Mouse (Mus musculus) forelimb bud, embryonic 11.5 days (tissue): ENCODE data around the gene Glis2.
A peak's percentile ranks its signal among the peaks of the same experiment; 100 is the strongest.
"Not testable (repeated sequence)": the region's sequence is repeated elsewhere in the genome, so short reads cannot be mapped to it uniquely, and the experiment has no call there.

Experiments
- DNase-seq: peaks from one replicate; pipeline ENCODE4 v3.0.0-alpha.2; 2012; ENCODE audit warnings: low read depth, low spot score

Gene Glis2

GRCm38 (mm10) chr16:4581179-4581578 lies 13.3 kb upstream of the Glis2 start:
- not testable (repeated sequence) for DNase-seq

DNA sequence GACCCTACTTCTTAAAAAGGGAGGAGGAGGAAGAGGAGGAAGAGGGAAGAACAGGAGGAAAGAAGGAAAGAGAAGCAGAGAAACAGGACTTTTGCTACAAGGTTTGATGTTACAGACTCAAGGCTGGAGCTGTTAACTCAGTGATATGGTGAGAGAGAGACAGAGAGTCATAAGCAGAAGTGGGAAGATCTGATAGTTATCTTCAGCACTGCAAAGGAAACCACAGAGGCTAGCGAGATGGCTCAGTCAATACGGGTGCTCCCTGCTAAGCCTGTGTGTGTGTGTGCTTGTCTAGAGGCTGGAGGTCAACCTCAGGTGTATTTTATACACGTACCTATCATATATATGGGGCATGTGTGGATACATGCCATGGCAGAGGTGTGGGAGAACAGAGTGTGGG lies 10.7 kb upstream of the Glis2 start:
- DNase-seq: no peak

- no peak for DNase-seq
Observed at GRCm38 (mm10) chr16:4584438-4584837, 10.1 kb upstream of the Glis2 start.

DNA sequence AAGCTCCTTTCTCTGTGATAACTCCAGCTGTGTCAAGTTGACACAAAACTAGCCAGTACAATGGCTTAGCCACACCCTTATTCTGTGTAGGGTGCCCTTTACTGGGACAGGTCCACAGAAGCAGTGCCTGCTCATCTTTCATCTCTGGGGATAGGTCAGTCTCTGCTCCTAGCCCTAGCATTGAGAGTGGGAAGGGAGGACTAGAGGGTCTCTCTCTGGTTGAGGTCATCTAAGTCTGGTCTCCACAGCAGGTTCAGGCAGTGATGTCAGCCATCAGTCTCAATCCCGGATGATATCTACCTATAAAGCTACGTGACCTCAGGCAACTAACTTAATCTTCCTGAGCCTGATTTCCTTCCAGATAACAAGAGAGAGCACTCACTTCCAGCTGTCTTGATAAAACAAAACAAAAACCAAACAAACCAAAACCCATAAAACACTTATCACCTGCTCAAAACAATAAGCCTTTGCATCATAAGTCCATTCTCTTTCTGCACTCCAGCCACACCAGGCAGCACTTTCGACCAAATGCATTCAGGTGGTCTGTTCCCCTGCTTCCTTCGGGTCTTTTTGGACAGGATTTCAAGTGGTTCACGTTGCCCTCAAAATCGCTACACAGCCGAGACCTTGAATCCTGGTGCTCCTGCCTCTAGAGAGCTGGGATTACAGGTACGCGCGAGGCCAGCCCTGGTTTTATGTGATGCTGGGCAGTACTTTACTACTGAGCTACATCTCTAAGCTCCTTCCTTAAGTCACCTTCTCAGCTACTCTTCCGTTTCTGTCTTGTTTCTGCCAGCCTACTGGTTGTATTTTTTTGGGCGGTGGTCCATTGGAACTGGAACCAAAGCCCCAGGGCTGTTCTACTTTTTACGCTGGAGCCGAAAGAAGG lies 8.6 kb upstream of the Glis2 start:
- no peak for DNase-seq

DNA sequence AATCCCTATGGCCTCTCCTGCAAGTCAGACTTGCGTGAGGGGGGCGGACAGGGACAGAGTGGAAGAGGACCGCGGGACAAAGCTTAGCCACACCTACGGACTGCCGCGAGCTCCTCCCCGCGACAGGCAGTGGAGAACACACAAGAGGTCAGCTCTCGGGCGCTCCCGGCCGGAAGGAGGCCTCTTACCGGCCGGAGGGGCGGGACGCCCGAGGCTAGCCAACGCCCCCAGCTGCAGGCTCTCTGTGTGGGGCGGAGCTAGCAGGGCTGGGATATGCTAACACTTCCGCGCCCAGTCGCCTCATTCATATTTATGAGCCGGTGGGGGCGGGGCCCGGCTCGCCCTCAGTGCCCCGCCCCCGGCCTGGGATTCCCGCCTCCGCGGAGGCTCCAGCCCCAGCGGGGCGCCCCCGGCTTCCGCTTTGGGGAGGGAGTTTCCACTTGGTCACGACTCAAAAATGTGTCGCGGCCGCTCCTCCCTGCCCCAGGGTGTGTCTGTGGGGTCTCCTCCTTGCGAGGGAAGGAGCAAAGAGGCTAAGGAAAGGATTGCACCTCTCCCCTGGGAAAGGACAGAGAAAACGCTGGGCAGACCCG lies 7.9 kb upstream of the Glis2 start:
- DNase-seq: peak; percentile 97

- DNase-seq: no peak
Observed at GRCm38 (mm10) chr16:4587516-4588210, 6.8 kb upstream of the Glis2 start.

- DNase-seq: peak; percentile 71
Observed at GRCm38 (mm10) chr16:4590236-4590635, 4.3 kb upstream of the Glis2 start.

- no peak for DNase-seq
Observed at GRCm38 (mm10) chr16:4592909-4593875, 1.3 kb upstream of the Glis2 start.

GRCm38 (mm10) chr16:4594814-4595526 lies 457 bp downstream of the Glis2 start:
- no peak for DNase-seq

GRCm38 (mm10) chr16:4595527-4595963 lies 1.0 kb downstream of the Glis2 start:
- no peak for DNase-seq

GRCm38 (mm10) chr16:4596141-4596728 lies 1.7 kb downstream of the Glis2 start:
- no peak for DNase-seq

GRCm38 (mm10) chr16:4596836-4597235 lies 2.3 kb downstream of the Glis2 start:
- DNase-seq: no peak

- no peak for DNase-seq
Observed at GRCm38 (mm10) chr16:4597296-4597695, 2.8 kb downstream of the Glis2 start.

- no peak for DNase-seq
Observed at GRCm38 (mm10) chr16:4598041-4598440, 3.5 kb downstream of the Glis2 start.

DNA sequence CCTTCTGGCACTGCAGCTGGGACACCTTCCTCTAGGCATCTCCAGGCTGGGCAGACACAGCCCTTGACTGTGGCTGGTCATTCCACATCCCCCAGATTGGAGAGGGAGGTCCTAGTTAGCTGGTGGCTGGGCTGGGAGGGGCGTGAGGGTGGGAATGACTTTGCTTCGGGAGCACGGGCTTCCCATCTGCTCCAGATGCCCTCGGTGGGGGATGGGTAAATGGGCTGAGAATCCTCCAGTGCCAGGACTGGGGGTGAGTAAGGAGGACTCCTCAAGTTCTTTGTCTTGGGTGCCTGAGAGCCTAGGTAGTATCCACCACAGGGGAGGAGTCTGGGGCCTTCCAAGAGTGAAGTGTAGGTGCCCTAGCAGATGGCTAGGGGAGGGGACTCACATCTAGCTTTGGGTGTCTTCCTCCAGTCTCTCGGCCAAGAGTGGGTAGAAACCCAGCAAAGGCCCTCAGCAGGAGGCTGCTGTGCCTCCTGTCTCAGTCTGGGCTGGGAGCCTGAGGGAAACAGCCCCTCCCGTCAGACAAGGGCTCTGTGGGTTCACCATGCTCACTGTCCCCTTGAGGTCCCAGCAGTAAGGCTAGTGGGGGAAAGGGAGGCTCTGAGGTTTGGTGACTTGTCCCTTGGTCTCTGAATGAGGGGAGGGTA lies 4.5 kb downstream of the Glis2 start:
- DNase-seq: no peak

- no peak for DNase-seq
Observed at GRCm38 (mm10) chr16:4599616-4600015, 5.1 kb downstream of the Glis2 start.

DNA sequence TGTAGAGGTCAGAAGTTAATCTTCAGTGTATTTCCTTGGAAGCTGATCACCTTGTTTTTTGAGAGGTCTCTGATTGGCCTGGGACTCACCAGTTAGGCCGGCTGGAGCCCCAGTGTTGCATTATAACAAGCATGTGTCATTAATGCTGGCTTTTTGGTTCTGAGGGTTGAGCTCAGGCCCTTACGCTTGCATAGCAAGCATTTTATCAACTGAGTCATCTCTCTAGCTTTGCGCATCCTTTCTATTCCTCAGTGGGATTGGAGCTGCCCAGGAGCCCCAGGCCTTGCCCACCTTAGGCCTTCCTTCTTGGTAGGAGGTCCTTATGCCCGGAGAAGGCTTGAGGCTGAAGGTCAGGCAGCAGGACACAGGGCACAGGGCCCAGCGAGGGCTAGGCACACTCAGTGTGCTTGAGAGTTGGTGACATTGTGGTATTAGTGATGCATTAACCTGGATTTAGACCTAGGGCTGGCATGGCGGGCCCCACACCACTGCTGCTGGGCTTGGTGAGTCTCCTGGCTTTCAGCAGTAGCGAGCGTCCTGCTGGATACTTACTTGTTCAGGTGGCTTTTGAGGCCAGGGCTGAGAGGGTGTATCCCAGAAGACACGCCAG lies 6.3 kb downstream of the Glis2 start:
- DNase-seq: no peak

DNA sequence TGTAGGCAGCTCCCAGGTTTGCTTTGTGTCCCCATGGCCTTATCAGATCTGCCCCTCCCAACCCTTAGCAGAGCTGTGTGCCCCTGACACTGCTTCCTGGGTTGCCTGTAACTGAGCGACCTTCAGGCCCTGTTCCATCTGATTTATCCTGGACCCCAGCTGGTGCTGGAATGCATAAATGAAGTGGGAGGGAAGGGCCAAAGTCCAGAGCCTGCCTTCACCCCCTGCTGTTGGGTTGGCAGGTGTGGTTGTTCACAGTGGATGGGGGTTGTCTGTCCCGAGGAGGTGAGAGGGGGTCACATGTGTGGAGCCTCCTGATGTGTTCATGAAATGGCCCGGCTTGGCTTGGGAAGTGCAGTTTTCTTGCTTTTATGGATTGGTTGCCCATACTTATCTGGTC lies 7.7 kb downstream of the Glis2 start:
- DNase-seq: no peak

- peak; percentile 76 for DNase-seq
Observed at GRCm38 (mm10) chr16:4602766-4603452, 8.4 kb downstream of the Glis2 start.
